ENCODE assay signal across 9 mouse cellular contexts in genomic region chr15:102016787-102017186, GRCm38 (mm10). TPM values are rescaled to one million over a fixed set of nuclear protein-coding genes. Genes with fewer than 3 reads are reported as not detected.
DNase-seq lines count a peak whose midpoint lies in the region; ATAC-seq and TF ChIP-seq lines count a peak whose summit lies in the region.
"Had no signal": no experiment of that assay in that cellular context is flagged by ENCODE, and none has a peak within 500 bp of the region (broad histone marks: within the 10 kb centered on the region; RNA-seq: fewer than 3 reads in every experiment).

No protein-coding gene starts in this region.

- no peak for DNase-seq in heart, adult 11 months
- DNase-seq in ES-CJ7 (ENCODE audit: low read depth, low spot score) = peak; percentile 24
- peak; percentile 92 for DNase-seq in lung, postnatal 0 days (ENCODE audit: low spot score)
- DNase-seq in left cerebral cortex, postnatal 10 days (ENCODE audit: extremely low spot score in 1 of 2, low spot score in 2 of 2) = no peak

- H3K9ac ChIP-seq in heart, embryonic 11.5 days (ENCODE audit: low read depth, low read length) = peak overlapping the region; percentile 28; the same call in 1 of the 2 replicates
- no peak overlapping the region for H3K9ac ChIP-seq in kidney, embryonic 15.5 days
- no peak overlapping the region for H3K9ac ChIP-seq in lung, postnatal 0 days (replicated peaks; ENCODE audit: low read depth)
- H3K9ac ChIP-seq: heart, embryonic 12.5 days had no signal

- no peak overlapping the region for H3K27ac ChIP-seq in heart, embryonic 11.5 days (ENCODE audit: low read depth, low read length)
- peak overlapping the region; percentile 84 for H3K27ac ChIP-seq in kidney, embryonic 15.5 days
- peak overlapping the region; percentile 89 for H3K27ac ChIP-seq in lung, postnatal 0 days (ENCODE audit: low read length)

- ATAC-seq in heart, embryonic 11.5 days (replicated peaks; ENCODE audit: insufficient number of reproducible peaks, low FRiP score, low TSS enrichment) = no peak
- no peak for ATAC-seq in kidney, embryonic 15.5 days (replicated peaks; ENCODE audit: low FRiP score)
- ATAC-seq in lung, postnatal 0 days = peak; percentile 76
- ATAC-seq in cerebellum, adult (ENCODE audit: insufficient number of reproducible peaks, low FRiP score, low TSS enrichment) = no peak
- no peak for ATAC-seq in CD4-positive, CD25-positive, alpha-beta regulatory T cell, adult 4 months

- H3K36me3 ChIP-seq in heart, embryonic 11.5 days (ENCODE audit: control insufficient read depth, insufficient read depth, low read length) = no peaks in the 10 kb centered on the region
- no peaks in the 10 kb centered on the region for H3K36me3 ChIP-seq in kidney, embryonic 15.5 days
- H3K36me3 ChIP-seq in lung, postnatal 0 days (ENCODE audit: insufficient read depth, low read length) = no peaks in the 10 kb centered on the region
- H3K36me3 ChIP-seq: heart, embryonic 12.5 days had no signal

- WGBS in heart, embryonic 11.5 days (ENCODE audit: insufficient replicate concordance) = 26% methylated on average over 7 of the region's 7 CpGs
- WGBS in kidney, embryonic 15.5 days = 16% methylated on average over 7 of the region's 7 CpGs
- WGBS in lung, postnatal 0 days = 12% methylated on average over 7 of the region's 7 CpGs

- intact Hi-C loops in left cerebral cortex, postnatal 10 days (cut with DNase I) = no loop called here

- H3K9me3 ChIP-seq in heart, embryonic 11.5 days (replicated peaks; ENCODE audit: control insufficient read depth, low read length) = no peaks in the 10 kb centered on the region
- no peaks in the 10 kb centered on the region for H3K9me3 ChIP-seq in kidney, embryonic 15.5 days (replicated peaks)
- H3K9me3 ChIP-seq in lung, postnatal 0 days (ENCODE audit: low read length) = no peaks in the 10 kb centered on the region
- H3K9me3 ChIP-seq: heart, embryonic 12.5 days had no signal

- no peak for TF ChIP-seq CTCF in lung, postnatal 0 days (IDR thresholded peaks at IDR 0.05)

- H3K4me3 ChIP-seq in heart, embryonic 11.5 days (ENCODE audit: low read depth, low read length) = no peak overlapping the region
- no peak overlapping the region for H3K4me3 ChIP-seq in kidney, embryonic 15.5 days (replicated peaks)
- H3K4me3 ChIP-seq in lung, postnatal 0 days (ENCODE audit: low read depth, low read length) = no peak overlapping the region
- H3K4me3 ChIP-seq: heart, embryonic 12.5 days had no signal

- H3K4me2 ChIP-seq in heart, embryonic 11.5 days = no peak overlapping the region
- no peak overlapping the region for H3K4me2 ChIP-seq in kidney, embryonic 15.5 days
- no peak overlapping the region for H3K4me2 ChIP-seq in lung, postnatal 0 days (replicated peaks; ENCODE audit: low read depth, low read length)
- H3K4me2 ChIP-seq: heart, embryonic 12.5 days had no signal

- no peaks in the 10 kb centered on the region for H3K27me3 ChIP-seq in heart, embryonic 11.5 days (ENCODE audit: control insufficient read depth, insufficient read depth, low read length)
- H3K27me3 ChIP-seq in kidney, embryonic 15.5 days = no peaks in the 10 kb centered on the region
- H3K27me3 ChIP-seq in lung, postnatal 0 days (replicated peaks; ENCODE audit: insufficient read depth, low read length) = no peaks in the 10 kb centered on the region
- H3K27me3 ChIP-seq: heart, embryonic 12.5 days had no signal

- peaks cover 24% of the 10 kb centered on the region for H3K4me1 ChIP-seq in heart, embryonic 11.5 days (ENCODE audit: control insufficient read depth, insufficient read depth, low read length)
- peaks cover 37% of the 10 kb centered on the region for H3K4me1 ChIP-seq in kidney, embryonic 15.5 days
- H3K4me1 ChIP-seq in lung, postnatal 0 days (ENCODE audit: insufficient read depth, low read depth, low read length) = peaks cover 8% of the 10 kb centered on the region; the same call in 1 of the 2 replicates

- no peak; the same call in 1 of the 2 replicates for TF ChIP-seq EP300 in lung, postnatal 0 days (IDR thresholded peaks at IDR 0.05)

RNA-seq across cellular contexts. Expression of gene Krt18, which starts 11.2 kb away (rescaled TPM):
- 39.3 and 41.9 TPM in 2 replicates for polyA plus RNA-seq in heart, embryonic 11.5 days (2014; fragmentation: Nextera tagmentation; extraction: Ambion mirVana)
- polyA plus RNA-seq in kidney, embryonic 15.5 days (2015; fragmentation: Nextera tagmentation; extraction: Ambion mirVana) = 176 and 180 TPM in 2 replicates
- polyA plus RNA-seq in lung, postnatal 0 days (2015; fragmentation: Nextera tagmentation; extraction: Ambion mirVana) = 235 and 248 TPM in 2 replicates
- total RNA-seq in left cerebral cortex, postnatal 10 days (2021) = under 1 TPM in 1 of 2 experiments, not detected in 1; 0.77 TPM
- polyA plus RNA-seq in CD4-positive, CD25-positive, alpha-beta regulatory T cell, adult 4 months (2017; shearing (Covaris generic)) = under 1 TPM; 0.44 to 0.97 TPM

RNA-seq across cellular contexts. Expression of gene Krt8, which starts 12.5 kb away (rescaled TPM):
- 30.4 and 36.8 TPM in 2 replicates for polyA plus RNA-seq in heart, embryonic 11.5 days (2014; fragmentation: Nextera tagmentation; extraction: Ambion mirVana)
- polyA plus RNA-seq in kidney, embryonic 15.5 days (2015; fragmentation: Nextera tagmentation; extraction: Ambion mirVana) = 213 and 217 TPM in 2 replicates
- 353 and 389 TPM in 2 replicates for polyA plus RNA-seq in lung, postnatal 0 days (2015; fragmentation: Nextera tagmentation; extraction: Ambion mirVana)
- not detected for total RNA-seq in left cerebral cortex, postnatal 10 days (2021)
- under 1 TPM in 1 of 2 experiments, not detected in 1; 0.30 TPM for polyA plus RNA-seq in CD4-positive, CD25-positive, alpha-beta regulatory T cell, adult 4 months (2017; shearing (Covaris generic))

RNA-seq across cellular contexts. Expression of gene Eif4b, which starts 56.8 kb away (rescaled TPM):
- 71.6 and 83.5 TPM in 2 replicates for polyA plus RNA-seq in heart, embryonic 11.5 days (2014; fragmentation: Nextera tagmentation; extraction: Ambion mirVana)
- 127 and 130 TPM in 2 replicates for polyA plus RNA-seq in kidney, embryonic 15.5 days (2015; fragmentation: Nextera tagmentation; extraction: Ambion mirVana)
- 54.0 and 61.8 TPM in 2 replicates for polyA plus RNA-seq in lung, postnatal 0 days (2015; fragmentation: Nextera tagmentation; extraction: Ambion mirVana)
- total RNA-seq in left cerebral cortex, postnatal 10 days (2021) = 100 to 1,000 TPM; 176 to 177 TPM
- 100 to 1,000 TPM; 123 to 189 TPM for polyA plus RNA-seq in CD4-positive, CD25-positive, alpha-beta regulatory T cell, adult 4 months (2017; shearing (Covaris generic))

Comparison
In these comparisons a context has a peak if more than half of its experiments do, and no peak if none do; other contexts are left out.
1. DNase-seq: peak in ES-CJ7 (single experiment) and lung, postnatal 0 days (single experiment); none in heart, adult 11 months (single experiment) and left cerebral cortex, postnatal 10 days (0 of 2).
2. RNA of gene Krt18, which starts 11.2 kb away (polyA plus RNA-seq): 235 to 248 TPM in lung, postnatal 0 days, 176 to 180 TPM in kidney, embryonic 15.5 days and 39.3 to 41.9 TPM in heart, embryonic 11.5 days; 0.44 to 0.97 TPM in CD4-positive, CD25-positive, alpha-beta regulatory T cell, adult 4 months; every median in the first group is over 10 times any median in the second.
3. RNA of gene Krt8, which starts 12.5 kb away (polyA plus RNA-seq): 353 to 389 TPM in lung, postnatal 0 days, 213 to 217 TPM in kidney, embryonic 15.5 days and 30.4 to 36.8 TPM in heart, embryonic 11.5 days; 0.30 TPM in CD4-positive, CD25-positive, alpha-beta regulatory T cell, adult 4 months; every median in the first group is over 10 times any median in the second.